Mouse (Mus musculus) lung, embryonic 14.5 days (tissue): ENCODE data around the gene Tlx3. TPM values are rescaled to one million over a fixed set of nuclear protein-coding genes. Genes with fewer than 3 reads are reported as not detected.

Experiments
- ATAC-seq: fragments of 200-750 bp; cut with Nextera tagmentation; 2 replicates; pipeline ENCODE4 v1.8.0; 2017; ENCODE audit warnings: mild to moderate bottlenecking, moderate TSS enrichment, moderate library complexity; ENCODE audit not compliant: insufficient read depth
- DNase-seq: peaks from one replicate; pipeline ENCODE4 v3.0.0-alpha.2; 2015
- H3K27ac ChIP-seq: fragments of 300-500 bp; sonication (generic); 2 replicates; pipeline ENCODE4 v1.5.1; 2014; ENCODE audit warnings: low read depth, mild to moderate bottlenecking, moderate library complexity
- H3K27me3 ChIP-seq: fragments of 300-500 bp; sonication (generic); 2 replicates; pipeline ENCODE4 v1.6.1; 2014; ENCODE audit warnings: low read length, control low read depth; ENCODE audit not compliant: insufficient read depth
- H3K36me3 ChIP-seq: fragments of 300-500 bp; sonication (generic); 2 replicates; pipeline ENCODE4 v1.6.1; 2014; ENCODE audit warnings: control low read depth; ENCODE audit not compliant: insufficient read depth
- H3K4me1 ChIP-seq: fragments of 300-500 bp; sonication (generic); 2 replicates; pipeline ENCODE4 v1.6.1; 2014; ENCODE audit warnings: antibody characterized with exemption, control low read depth; ENCODE audit not compliant: insufficient read depth
- H3K4me2 ChIP-seq: fragments of 300-500 bp; sonication (generic); 2 replicates; pipeline ENCODE4 v1.6.1; 2014; ENCODE audit warnings: mild to moderate bottlenecking
- H3K4me3 ChIP-seq: fragments of 300-500 bp; sonication (generic); 2 replicates; pipeline ENCODE4 v1.5.1; 2014; ENCODE audit warnings: low read depth, low read length
- H3K9ac ChIP-seq: fragments of 300-500 bp; sonication (generic); 2 replicates; pipeline ENCODE4 v1.6.1; 2014
- H3K9me3 ChIP-seq: fragments of 300-500 bp; sonication (generic); 2 replicates; pipeline ENCODE4 v1.6.1; 2016; ENCODE audit warnings: low read depth, low read length, control low read depth
- CTCF ChIP-seq: IDR thresholded peaks from 2 replicates; pipeline ENCODE4 v1.5.1; 2016; ENCODE audit warnings: antibody characterized with exemption, low read depth
- WGBS: fragments of 180-500 bp; shearing (Covaris S2); extraction: QIAGEN DNeasy Blood & Tissue Kit; methylation state at CpG from one replicate; pipeline ENCODE4 v1.1.7; 2014; 5-methylcytosine and 5-hydroxymethylcytosine counted together
- polyA plus RNA-seq: library from polyadenylated mRNA; unstranded; fragments of >200 nt; fragmentation: Nextera tagmentation; extraction: Ambion mirVana; gene quantifications from 2 replicates; pipeline ENCODE4 v1.2.1, GENCODE M21; 2014

Gene Tlx3
- polyA plus RNA-seq, result not detected in 2 replicates

GRCm38 (mm10) chr11:33203383-33204328 lies at the start of gene Tlx3:
Gene Tlx3, minus strand, starts transcription at chr11:33203589.
- Histone ChIP-seq H3K27me3 (peaks cover 92% of the 10 kb centered on the region), H3K27ac (no peak within 1 kb of the TSS), H3K4me2 (peak within 1 kb of the TSS; percentile 55), H3K4me1 (no peaks in the 10 kb centered on the region; the same call in 1 of the 2 replicates), H3K4me3 (peak within 1 kb of the TSS; percentile 29), H3K36me3 (no peaks in the 10 kb centered on the region), H3K9ac (no peak within 1 kb of the TSS), H3K9me3 (no peaks in the 10 kb centered on the region)
- ATAC-seq (peak; percentile 53), DNase-seq (peak; percentile 79)
- under 1% methylated on average over 81 of the region's 81 CpGs for WGBS
- no peak for TF ChIP-seq CTCF

- Histone ChIP-seq H3K4me1 (no peaks in the 10 kb centered on the region), H3K9me3 (no peaks in the 10 kb centered on the region), H3K4me2 (no peak overlapping the region), H3K27ac (no peak overlapping the region), H3K9ac (no peak overlapping the region), H3K27me3 (no peaks in the 10 kb centered on the region), H3K4me3 (no peak overlapping the region), H3K36me3 (no peaks in the 10 kb centered on the region)
- no peak for ATAC-seq
- WGBS, result 78% methylated on average over 3 of the region's 3 CpGs
- TF ChIP-seq CTCF, result no peak
- DNase-seq, result no peak
These were observed 36.9 kb upstream of the Tlx3 start for GRCm38 (mm10) chr11:33240295-33240694.

- WGBS, result 44% methylated on average over 3 of the region's 3 CpGs
- Histone ChIP-seq H3K9me3 (no peaks in the 10 kb centered on the region), H3K4me1 (no peaks in the 10 kb centered on the region), H3K36me3 (no peaks in the 10 kb centered on the region), H3K4me3 (no peak overlapping the region), H3K27me3 (no peaks in the 10 kb centered on the region), H3K27ac (no peak overlapping the region), H3K9ac (no peak overlapping the region), H3K4me2 (no peak overlapping the region)
- ATAC-seq, result no peak
- DNase-seq, result no peak
- no peak for TF ChIP-seq CTCF
These were observed 30.7 kb upstream of the Tlx3 start for GRCm38 (mm10) chr11:33234134-33234533.

- TF ChIP-seq CTCF, result no peak
- no peaks in the 10 kb centered on the region for H3K4me1 ChIP-seq
- WGBS, result 66% methylated on average over 5 of the region's 5 CpGs
- DNase-seq, result no peak
- no peaks in the 10 kb centered on the region for H3K27me3 ChIP-seq
- ATAC-seq, result no peak
- no peak overlapping the region for H3K9ac ChIP-seq
- H3K27ac ChIP-seq, result no peak overlapping the region
- H3K4me2 ChIP-seq, result no peak overlapping the region
- H3K4me3 ChIP-seq, result no peak overlapping the region
- H3K36me3 ChIP-seq, result no peaks in the 10 kb centered on the region
- no peaks in the 10 kb centered on the region for H3K9me3 ChIP-seq
These were observed 28.7 kb upstream of the Tlx3 start for GRCm38 (mm10) chr11:33232056-33232455.

- no peaks in the 10 kb centered on the region for H3K27me3 ChIP-seq
- H3K4me1 ChIP-seq, result no peaks in the 10 kb centered on the region
- ATAC-seq (no peak), DNase-seq (no peak)
- H3K9ac ChIP-seq, result no peak overlapping the region
- H3K9me3 ChIP-seq, result no peaks in the 10 kb centered on the region
- no peak for TF ChIP-seq CTCF
- H3K27ac ChIP-seq, result no peak overlapping the region
- 84% methylated on average over 2 of the region's 2 CpGs for WGBS
- no peak overlapping the region for H3K4me2 ChIP-seq
- no peak overlapping the region for H3K4me3 ChIP-seq
- no peaks in the 10 kb centered on the region for H3K36me3 ChIP-seq
These were observed 24.8 kb upstream of the Tlx3 start for GRCm38 (mm10) chr11:33228186-33228585.

GRCm38 (mm10) chr11:33226516-33226915 lies 23.1 kb upstream of the Tlx3 start:
- DNase-seq (no peak), ATAC-seq (no peak)
- WGBS, result 65% methylated on average over 8 of the region's 8 CpGs

GRCm38 (mm10) chr11:33221566-33222365 lies 18.4 kb upstream of the Tlx3 start:
- Histone ChIP-seq H3K4me3 (no peak overlapping the region), H3K9me3 (no peaks in the 10 kb centered on the region), H3K4me2 (no peak overlapping the region), H3K36me3 (no peaks in the 10 kb centered on the region), H3K4me1 (no peaks in the 10 kb centered on the region), H3K27ac (no peak overlapping the region), H3K9ac (no peak overlapping the region), H3K27me3 (no peaks in the 10 kb centered on the region)
- 53% methylated on average over 11 of the region's 11 CpGs for WGBS
- peak; percentile 72 for DNase-seq
- peak; percentile 61; the same call in 1 of the 2 replicates for ATAC-seq
- TF ChIP-seq CTCF, result no peak

More at GRCm38 (mm10) chr11:33226516-33226915, 23.1 kb upstream of the Tlx3 start:
- H3K27me3 ChIP-seq, result no peaks in the 10 kb centered on the region
- no peaks in the 10 kb centered on the region for H3K9me3 ChIP-seq
- no peak for TF ChIP-seq CTCF
- no peaks in the 10 kb centered on the region for H3K4me1 ChIP-seq
- no peak overlapping the region for H3K27ac ChIP-seq
- H3K4me3 ChIP-seq, result no peak overlapping the region
- no peak overlapping the region for H3K9ac ChIP-seq
- H3K4me2 ChIP-seq, result no peak overlapping the region
- no peaks in the 10 kb centered on the region for H3K36me3 ChIP-seq
